Mouse (Mus musculus) embryo, embryonic 10 days (tissue): Measurements from ENCODE around the gene Ugt2b38.
"Not testable (repeated sequence)": the region's sequence is repeated elsewhere in the genome, so short reads cannot be mapped to it uniquely, and the experiment has no call there.

ENCODE experiments used
- DNase-seq: peaks from one replicate; pipeline ENCODE4 v3.0.0-alpha.2; 2015; ENCODE audit warnings: low spot score

Gene Ugt2b38

DNA sequence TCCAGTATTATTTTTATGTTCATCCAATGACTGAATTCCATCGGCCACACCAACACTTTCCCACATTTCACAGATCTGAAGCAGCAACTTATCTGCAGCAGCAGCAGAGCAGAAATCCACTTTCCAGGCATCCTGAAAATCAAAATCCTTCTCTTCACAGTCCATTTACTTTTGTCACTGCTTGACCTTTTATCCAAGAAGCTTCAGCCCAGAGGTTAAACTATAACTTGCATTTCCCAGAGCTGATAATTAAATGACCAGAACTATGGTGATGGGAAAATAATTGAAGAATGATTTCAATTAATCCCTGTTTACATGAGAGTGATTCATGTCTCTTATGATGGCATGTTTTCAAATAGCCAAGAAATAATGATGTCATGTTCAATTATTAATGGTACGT lies at the start of gene Ugt2b38:
Gene Ugt2b38, minus strand, starts transcription at position 163 of the 400 bp plus-strand sequence.
- not testable (repeated sequence) for DNase-seq

DNA sequence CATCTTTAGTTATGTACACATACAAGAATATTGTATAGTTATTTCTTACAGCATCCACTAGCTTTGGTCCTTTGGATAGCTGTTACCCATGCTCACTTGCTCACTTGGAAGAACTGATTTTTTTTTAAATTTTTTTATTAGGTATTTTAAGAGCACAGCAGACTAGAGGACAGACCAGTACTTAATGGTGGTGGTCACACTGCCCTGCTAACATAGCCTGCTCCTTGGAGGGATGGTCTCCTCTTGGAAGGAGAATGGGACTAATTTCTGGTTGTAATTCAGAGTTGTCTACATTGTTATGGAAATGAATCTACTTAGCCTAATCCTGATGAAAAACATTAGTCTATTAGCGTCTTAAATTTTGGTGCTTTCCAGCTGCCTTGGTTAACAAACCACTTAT lies 34.8 kb upstream of the Ugt2b38 start:
- DNase-seq: no peak

DNA sequence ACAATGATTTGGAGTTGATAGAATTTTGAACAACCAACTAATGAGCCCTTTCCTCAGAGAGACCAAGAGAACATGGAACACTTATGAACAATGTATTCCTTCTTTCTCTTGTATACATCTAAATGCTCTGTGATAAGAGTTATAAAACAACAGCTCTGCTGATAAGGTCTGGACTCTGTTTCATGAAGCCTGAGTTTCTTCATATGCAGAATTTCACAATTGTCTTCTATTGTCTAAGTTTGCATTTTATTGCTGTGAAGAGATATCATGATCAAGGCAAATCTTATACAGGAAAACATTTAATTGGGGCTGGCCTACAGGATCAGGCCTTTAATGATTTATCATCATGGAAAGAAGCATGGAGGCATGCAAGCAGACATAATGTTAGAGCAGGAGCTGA lies 33.7 kb upstream of the Ugt2b38 start:
- DNase-seq: no peak

DNA sequence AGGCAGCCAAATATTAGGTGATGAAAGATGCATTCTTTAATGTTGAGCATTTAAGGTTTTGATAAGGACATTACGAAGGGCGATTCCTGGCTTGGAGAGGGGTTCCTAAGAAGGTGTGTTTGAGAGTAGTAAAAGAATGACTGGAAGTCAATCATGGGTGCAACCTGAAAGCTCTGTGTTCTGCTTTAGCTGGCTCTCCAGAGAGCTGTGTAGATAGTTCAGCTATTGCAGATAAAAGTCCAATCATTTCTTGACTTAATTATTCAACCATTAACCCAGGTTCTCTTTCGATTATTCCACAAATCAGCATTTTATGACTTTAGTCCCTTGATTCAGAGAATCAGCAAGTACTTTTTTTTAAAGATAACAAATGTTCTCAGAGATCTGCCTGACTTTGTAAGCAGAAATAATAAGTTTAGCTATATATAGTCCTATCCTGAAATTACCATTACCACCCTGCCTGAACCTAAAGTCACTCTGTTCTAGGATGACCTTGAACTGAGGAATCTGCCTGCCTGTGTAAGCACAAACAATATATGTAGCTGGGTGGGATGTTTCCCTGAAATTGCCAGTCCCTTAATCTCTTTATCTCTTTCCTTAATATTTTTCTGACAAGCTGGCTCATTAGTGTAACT lies 32.3 kb upstream of the Ugt2b38 start:
- no peak for DNase-seq

DNA sequence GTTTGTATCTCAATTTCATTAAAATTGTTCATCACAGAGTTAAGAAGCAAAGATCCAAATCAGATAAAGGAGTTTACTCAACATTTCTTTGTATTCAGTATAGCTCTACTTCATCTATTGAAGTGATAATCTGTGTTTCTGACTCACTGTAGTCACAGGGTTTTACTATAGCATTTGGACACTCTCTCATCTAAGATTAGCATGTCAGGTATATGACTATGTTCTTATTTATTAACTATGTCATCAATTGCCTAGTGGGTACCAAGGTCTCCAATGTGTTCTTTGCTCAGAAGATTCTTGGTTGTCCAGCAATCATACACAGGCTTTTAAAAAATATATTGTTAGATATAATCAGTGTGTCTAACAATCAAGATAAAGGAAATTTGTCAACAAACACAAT lies 31.5 kb upstream of the Ugt2b38 start:
- no peak for DNase-seq

DNA sequence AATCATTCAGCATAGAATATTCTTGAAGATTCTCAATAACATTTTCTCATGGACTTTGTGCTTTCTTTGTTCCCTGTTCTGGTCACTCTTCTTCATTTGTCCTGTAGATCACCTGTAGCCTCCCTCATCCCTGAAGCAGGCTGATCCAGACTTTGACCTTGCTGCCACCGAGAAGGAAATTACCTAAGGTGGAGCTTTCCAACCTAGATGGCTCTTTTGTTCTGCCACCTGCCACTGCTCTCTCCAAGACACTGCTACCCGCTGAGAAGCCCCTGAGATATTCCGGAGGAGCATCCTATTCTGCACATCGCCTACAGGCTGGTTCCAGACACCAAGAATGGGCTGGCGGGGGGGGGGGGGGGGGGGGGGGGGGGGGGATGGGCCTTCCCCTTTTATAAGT lies 28.5 kb upstream of the Ugt2b38 start:
- DNase-seq: not testable (repeated sequence)

DNA sequence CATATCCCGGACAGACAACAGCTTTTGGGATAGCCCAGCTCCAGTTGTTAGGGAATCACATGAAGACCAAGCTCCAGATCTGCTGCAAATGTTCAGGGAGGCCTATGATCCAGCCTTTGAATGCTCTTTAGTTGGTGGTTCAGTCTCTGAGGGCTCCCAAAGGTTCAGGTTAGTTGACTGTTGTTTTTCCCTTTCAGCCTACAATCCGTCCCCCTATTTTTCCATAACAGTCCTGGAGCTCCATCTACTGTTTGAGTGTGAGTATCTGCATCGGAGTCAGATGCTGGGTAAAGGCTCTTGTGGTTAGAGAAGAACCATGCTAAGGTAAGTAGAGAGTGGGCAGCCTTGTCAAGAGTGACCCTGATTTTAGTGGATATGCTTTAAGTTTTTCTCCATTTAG lies 12.3 kb upstream of the Ugt2b38 start:
- peak; percentile 31 for DNase-seq

DNA sequence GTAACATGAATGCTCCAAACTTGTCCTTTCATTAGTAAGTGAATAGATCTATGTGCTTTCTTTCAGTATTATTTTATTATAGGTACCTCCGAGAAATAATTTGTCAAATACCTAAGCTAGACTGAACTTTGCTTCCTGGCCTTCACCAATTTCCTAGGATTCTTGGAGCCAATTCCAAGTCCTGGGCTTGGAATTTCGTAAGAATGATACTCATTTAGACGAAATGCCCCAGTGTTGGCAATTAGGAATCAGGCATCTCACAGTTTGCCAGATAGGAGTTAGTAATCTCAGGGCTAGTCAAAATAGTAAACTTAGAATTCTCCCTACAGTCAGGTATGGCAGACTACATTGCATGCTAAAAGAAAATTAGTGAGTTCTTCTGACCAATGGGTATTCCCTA lies 1.7 kb upstream of the Ugt2b38 start:
- DNase-seq: no peak

DNA sequence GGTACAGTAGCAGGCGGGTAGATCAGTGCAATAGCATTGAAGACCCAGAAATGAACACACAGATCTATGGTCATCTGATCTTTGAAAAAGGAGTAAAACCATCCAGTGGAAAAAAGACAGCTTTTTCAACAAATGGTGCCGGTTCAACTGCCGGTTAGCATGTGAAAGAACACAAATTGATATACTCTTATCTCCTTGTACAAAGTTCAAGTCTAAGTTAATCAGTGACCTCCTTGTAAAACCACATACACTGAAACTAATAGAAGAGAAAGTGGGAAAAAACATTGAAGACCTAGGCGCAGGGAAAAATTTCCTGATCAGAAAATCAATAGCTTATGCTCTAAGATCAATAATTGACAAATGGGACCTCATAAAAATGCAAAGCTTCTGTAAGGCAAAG lies 27.0 kb downstream of the Ugt2b38 start:
- no peak for DNase-seq

DNA sequence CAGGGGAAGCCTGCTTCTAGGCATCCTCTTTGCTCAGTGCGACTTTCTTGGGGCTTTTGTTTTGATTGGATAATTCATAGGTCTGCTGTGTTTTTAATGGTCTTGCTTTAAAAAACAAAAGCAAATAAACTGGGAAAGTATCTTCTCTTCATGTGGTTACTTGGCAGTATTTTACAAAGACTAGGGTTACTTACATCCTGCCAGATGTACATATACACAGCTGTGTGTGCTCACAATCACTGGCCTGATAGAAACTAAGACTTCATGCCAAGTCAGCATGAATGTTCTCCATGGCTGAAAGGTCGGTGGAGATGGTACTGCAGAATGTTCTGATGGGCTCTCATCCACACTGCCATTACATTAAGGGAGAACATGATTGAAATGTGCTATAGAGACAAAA lies 33.2 kb downstream of the Ugt2b38 start:
- no peak for DNase-seq

DNA sequence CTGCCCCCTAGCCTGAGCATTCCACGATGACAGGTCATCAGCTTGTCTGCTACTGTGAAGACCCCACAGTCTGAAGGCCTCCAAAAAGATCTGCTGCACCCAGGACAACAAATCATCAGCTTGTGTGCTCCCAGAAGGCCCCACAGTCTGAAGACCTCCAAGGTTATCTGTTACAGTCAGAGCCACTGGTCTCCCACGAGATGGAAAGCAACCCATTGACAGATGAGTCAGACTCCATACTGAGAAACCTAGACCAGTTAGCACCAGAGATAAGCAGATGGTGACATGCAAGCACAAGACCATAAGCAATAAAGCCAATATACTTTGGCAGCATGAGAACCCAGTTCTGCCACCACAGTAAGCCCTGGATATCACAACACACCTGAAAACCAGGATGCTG lies 43.8 kb downstream of the Ugt2b38 start:
- DNase-seq: no peak

DNA sequence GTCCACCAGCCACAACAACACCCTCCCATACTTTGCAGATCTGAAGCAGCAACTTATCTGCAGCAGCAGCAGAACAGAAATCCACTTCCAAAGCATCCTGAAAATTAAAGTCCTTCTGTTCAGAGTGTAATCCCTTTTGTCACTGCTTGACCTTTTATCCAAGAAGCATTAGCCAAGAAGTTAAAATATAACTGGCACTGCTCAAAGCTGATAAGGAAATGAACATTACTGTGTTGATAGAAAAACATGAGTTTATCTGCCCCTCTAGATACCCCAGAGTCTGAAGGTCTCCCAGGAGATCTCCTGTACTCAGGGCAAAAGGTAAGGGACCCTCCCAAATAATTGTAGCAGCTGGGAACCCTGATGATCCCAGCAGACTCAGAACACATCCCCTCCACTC lies 44.2 kb downstream of the Ugt2b38 start:
- DNase-seq: no peak

DNA sequence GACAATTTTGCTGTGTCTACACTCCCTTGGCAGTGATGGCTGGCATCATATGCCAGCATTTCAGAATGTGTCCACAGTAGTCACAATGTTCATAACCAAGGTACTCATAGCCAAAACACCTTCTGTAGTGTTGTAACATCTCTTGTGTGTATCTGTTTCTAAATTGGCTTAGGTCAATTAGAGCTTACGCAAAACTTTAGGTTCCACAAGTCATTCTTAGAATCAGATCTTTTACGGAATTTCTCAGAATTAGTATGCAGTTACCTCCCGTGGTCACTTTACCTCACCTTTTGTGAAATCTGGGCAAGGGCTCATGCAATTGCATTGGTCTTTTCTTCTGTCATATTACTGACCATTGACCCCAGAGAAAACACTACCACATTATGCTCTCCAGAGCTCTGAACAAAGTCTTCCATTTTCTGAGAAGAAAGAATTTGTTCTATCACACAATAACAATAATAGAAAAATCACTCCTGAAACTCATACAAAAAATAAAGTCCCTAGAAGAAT lies 48.1 kb downstream of the Ugt2b38 start:
- DNase-seq: no peak

DNA sequence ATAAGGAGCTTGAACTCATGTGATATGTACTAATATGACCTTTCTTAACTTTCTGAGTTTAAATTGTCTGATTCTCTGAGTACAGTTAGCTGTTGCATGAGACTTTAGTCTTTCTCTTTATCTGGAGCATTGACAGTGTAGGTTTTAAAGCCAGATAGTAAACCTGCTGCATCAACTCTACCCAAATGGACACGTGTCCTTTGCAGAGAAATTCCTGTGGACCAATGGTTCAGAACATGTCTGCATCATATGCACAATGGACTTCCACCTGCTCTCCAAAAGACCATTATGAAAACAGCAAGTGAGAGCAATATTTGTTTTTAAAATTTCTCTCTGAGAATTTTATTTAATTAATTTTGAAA lies 50.5 kb downstream of the Ugt2b38 start:
- no peak for DNase-seq

DNA sequence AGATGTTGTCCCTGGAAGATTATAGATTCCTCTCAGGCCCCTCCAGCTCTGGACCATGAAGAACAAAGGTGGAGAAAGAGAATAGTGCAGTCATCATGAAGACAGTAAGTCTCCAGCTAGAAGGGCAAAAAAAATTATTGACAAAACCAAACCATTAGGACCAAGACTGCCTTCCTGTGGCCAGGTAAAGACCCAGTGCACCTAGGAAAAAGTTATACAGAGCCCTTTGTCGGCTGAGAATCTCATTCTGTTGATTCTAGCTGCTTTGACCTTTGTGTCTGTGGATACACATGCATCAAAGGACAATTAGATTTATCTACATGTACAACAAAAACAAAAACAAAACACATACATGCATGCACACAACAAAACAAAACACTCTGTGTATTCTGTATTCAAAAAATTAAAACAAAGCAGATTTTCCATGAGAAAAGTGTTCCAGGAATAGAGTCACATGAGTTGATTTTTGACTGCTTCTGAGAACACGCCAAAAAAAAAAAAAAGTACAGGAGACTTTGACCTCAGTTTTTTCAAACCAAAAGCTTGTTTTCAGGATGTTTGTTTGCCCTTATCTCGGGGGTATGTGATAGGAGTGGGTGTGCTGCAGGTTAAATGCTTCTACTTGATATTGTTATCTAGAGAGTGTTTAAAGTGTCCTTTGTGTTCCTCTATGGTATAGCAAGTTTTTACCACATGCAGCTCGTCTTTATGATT lies 51.1 kb downstream of the Ugt2b38 start:
- DNase-seq: not testable (repeated sequence)
